Comparison of ENCODE assay signal across 8 mouse cellular contexts in the genomic region with DNA sequence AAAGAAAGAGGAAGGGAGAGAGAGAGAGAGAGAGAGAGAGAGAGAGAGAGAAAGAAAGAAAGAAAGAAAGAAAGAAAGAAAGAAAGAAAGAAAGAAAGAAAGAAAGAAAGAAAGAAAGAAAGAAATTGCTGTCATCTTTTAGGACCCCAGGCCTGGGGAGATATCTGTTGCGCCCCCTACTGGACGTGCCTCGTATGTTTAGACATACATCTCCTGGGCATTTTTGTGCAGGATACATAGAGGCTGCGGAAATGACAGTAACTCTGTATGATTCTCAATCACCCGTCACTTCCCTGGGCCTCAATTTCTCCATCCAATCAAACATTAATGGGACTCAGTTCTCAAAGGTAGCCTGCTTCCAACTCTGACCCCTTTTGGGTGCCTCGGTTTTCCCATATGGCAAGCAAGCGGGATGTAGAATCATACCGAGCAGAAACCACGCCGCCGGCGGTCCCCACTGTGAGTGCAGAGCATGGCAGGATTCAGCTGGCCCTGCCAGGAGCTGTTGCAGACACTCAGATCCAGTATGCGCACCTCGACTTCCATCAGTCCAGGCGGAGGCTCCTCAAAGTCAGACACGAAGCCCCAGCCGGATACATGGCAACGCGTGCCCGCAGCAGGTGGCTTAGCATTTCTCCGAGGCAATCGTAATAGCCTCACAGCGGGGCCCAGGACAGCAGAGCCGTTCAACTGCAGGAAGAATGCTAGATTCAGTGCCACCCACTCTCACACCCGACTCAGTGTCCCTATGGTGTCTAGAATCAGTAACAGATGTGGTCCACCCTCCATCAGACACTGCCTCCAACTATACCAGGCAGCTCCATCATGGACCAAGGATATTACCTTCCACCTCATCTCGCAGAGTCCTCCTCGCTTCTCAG. TPM values are rescaled to one million over a fixed set of nuclear protein-coding genes. Genes with fewer than 3 reads are reported as not detected.
A peak's percentile ranks its signal among the peaks of the same experiment; 100 is the strongest.
DNase-seq lines count a peak whose midpoint lies in the region; ATAC-seq and TF ChIP-seq lines count a peak whose summit lies in the region.

No protein-coding gene starts in this region.

- 41% methylated on average over 27 of the region's 27 CpGs for WGBS in forebrain, postnatal 0 days
- WGBS in forebrain, embryonic 16.5 days: 35% methylated on average over 27 of the region's 27 CpGs
- WGBS in midbrain, embryonic 14.5 days: 37% methylated on average over 27 of the region's 27 CpGs
- WGBS in midbrain, embryonic 15.5 days: 37% methylated on average over 27 of the region's 27 CpGs

- DNase-seq in forebrain, postnatal 0 days: no peak
- peak; percentile 73 for DNase-seq in midbrain, embryonic 14.5 days
- DNase-seq in embryo, embryonic 10.5 days (ENCODE audit: low spot score): peak; percentile 81
- peak; percentile 75 for DNase-seq in testis, postnatal 10 days (ENCODE audit: low spot score)
- DNase-seq in ovary, postnatal 14 days (ENCODE audit: low spot score): no peak

- no peak overlapping the region for H3K9ac ChIP-seq in forebrain, postnatal 0 days
- no peak overlapping the region for H3K9ac ChIP-seq in forebrain, embryonic 16.5 days (replicated peaks; ENCODE audit: low read depth, low read length)
- 0 out of 2 replicates have a peak overlapping the region, but pooled peaks have one; percentile 1 for H3K9ac ChIP-seq in midbrain, embryonic 14.5 days (replicated peaks; ENCODE audit: low read length)
- H3K9ac ChIP-seq in midbrain, embryonic 15.5 days: no peak overlapping the region

- no peak overlapping the region for H3K4me2 ChIP-seq in forebrain, postnatal 0 days (ENCODE audit: low read depth)
- H3K4me2 ChIP-seq in forebrain, embryonic 16.5 days (ENCODE audit: low read length): no peak overlapping the region
- no peak overlapping the region for H3K4me2 ChIP-seq in midbrain, embryonic 14.5 days (ENCODE audit: low read length)
- H3K4me2 ChIP-seq in midbrain, embryonic 15.5 days: no peak overlapping the region

- H3K27ac ChIP-seq in forebrain, postnatal 0 days (ENCODE audit: low read depth, low read length): no peak overlapping the region
- H3K27ac ChIP-seq in forebrain, embryonic 16.5 days (ENCODE audit: low read length): no peak overlapping the region
- no peak overlapping the region for H3K27ac ChIP-seq in midbrain, embryonic 14.5 days (replicated peaks; ENCODE audit: low read depth, low read length)
- H3K27ac ChIP-seq in midbrain, embryonic 15.5 days: no peak overlapping the region

- H3K9me3 ChIP-seq in forebrain, postnatal 0 days (ENCODE audit: low read length): no peaks in the 10 kb centered on the region
- no peaks in the 10 kb centered on the region for H3K9me3 ChIP-seq in forebrain, embryonic 16.5 days (ENCODE audit: control insufficient read depth, low read length)
- H3K9me3 ChIP-seq in midbrain, embryonic 14.5 days (ENCODE audit: control insufficient read depth, low read length): no peaks in the 10 kb centered on the region
- H3K9me3 ChIP-seq in midbrain, embryonic 15.5 days: no peaks in the 10 kb centered on the region

- no peak for ATAC-seq in forebrain, postnatal 0 days
- ATAC-seq in forebrain, embryonic 16.5 days: no peak
- ATAC-seq in midbrain, embryonic 14.5 days (ENCODE audit: low FRiP score, low TSS enrichment): no peak
- ATAC-seq in midbrain, embryonic 15.5 days (replicated peaks): no peak
- no peak for ATAC-seq in erythroid progenitor cell, adult 5-6 weeks (replicated peaks; ENCODE audit: low FRiP score, poor library complexity, severe bottlenecking)

- peak; percentile 50 for TF ChIP-seq CTCF in forebrain, postnatal 0 days (IDR thresholded peaks at IDR 0.05; ENCODE audit: low read depth)

- H3K27me3 ChIP-seq in forebrain, postnatal 0 days (ENCODE audit: insufficient read depth, low read length): no peaks in the 10 kb centered on the region; the same call in 1 of the 2 replicates
- H3K27me3 ChIP-seq in forebrain, embryonic 16.5 days (replicated peaks; ENCODE audit: control insufficient read depth, insufficient read depth, low read length): peaks cover 10% of the 10 kb centered on the region
- peaks cover 20% of the 10 kb centered on the region; the same call in 1 of the 2 replicates for H3K27me3 ChIP-seq in midbrain, embryonic 14.5 days (ENCODE audit: control insufficient read depth, insufficient read depth, low read length)
- peaks cover 18% of the 10 kb centered on the region for H3K27me3 ChIP-seq in midbrain, embryonic 15.5 days (replicated peaks)

- H3K36me3 ChIP-seq in forebrain, postnatal 0 days (ENCODE audit: insufficient read depth): no peaks in the 10 kb centered on the region
- H3K36me3 ChIP-seq in forebrain, embryonic 16.5 days (ENCODE audit: control insufficient read depth, insufficient read depth): no peaks in the 10 kb centered on the region
- no peaks in the 10 kb centered on the region for H3K36me3 ChIP-seq in midbrain, embryonic 14.5 days (ENCODE audit: control insufficient read depth, insufficient read depth, low read length)
- no peaks in the 10 kb centered on the region for H3K36me3 ChIP-seq in midbrain, embryonic 15.5 days (replicated peaks)

- H3K4me3 ChIP-seq in forebrain, postnatal 0 days (ENCODE audit: low read depth, low read length): no peak overlapping the region
- no peak overlapping the region for H3K4me3 ChIP-seq in forebrain, embryonic 16.5 days (replicated peaks; ENCODE audit: low read length)
- no peak overlapping the region for H3K4me3 ChIP-seq in midbrain, embryonic 14.5 days (replicated peaks; ENCODE audit: low read depth, low read length)
- H3K4me3 ChIP-seq in midbrain, embryonic 15.5 days: no peak overlapping the region

- H3K4me1 ChIP-seq in forebrain, postnatal 0 days (ENCODE audit: insufficient read depth): no peaks in the 10 kb centered on the region
- peaks cover 12% of the 10 kb centered on the region for H3K4me1 ChIP-seq in forebrain, embryonic 16.5 days (replicated peaks; ENCODE audit: control insufficient read depth, insufficient read depth, low read length)
- H3K4me1 ChIP-seq in midbrain, embryonic 14.5 days (ENCODE audit: control insufficient read depth, insufficient read depth, low read length): peaks cover 7% of the 10 kb centered on the region; the same call in 1 of the 2 replicates
- peaks cover 10% of the 10 kb centered on the region for H3K4me1 ChIP-seq in midbrain, embryonic 15.5 days

RNA-seq across cellular contexts. Expression of gene Prss57, which starts 6.6 kb away (rescaled TPM):
- 0.31 TPM in 1 of 2 replicates, not detected in the other for total RNA-seq in forebrain, postnatal 0 days (2014; rRNA removed)
- polyA plus RNA-seq in forebrain, postnatal 0 days (2015; fragmentation: Nextera tagmentation; extraction: Ambion mirVana): 0.35 and 0.67 TPM in 2 replicates
- 0.36 and 0.62 TPM in 2 replicates for polyA plus RNA-seq in forebrain, embryonic 16.5 days (2015; fragmentation: Nextera tagmentation; extraction: Ambion mirVana)
- polyA plus RNA-seq in midbrain, embryonic 14.5 days (2014; fragmentation: Nextera tagmentation; extraction: Ambion mirVana): 0.30 TPM in 1 of 2 replicates, not detected in the other
- 0.17 TPM in 1 of 2 replicates, not detected in the other for polyA plus RNA-seq in midbrain, embryonic 15.5 days (2015; fragmentation: Nextera tagmentation; extraction: Ambion mirVana)
- total RNA-seq in erythroid progenitor cell, adult 5-6 weeks (2015; ENCODE audit: low replicate concordance): 25.6 and 44.0 TPM in 2 replicates
- total RNA-seq in erythroid progenitor cell, adult 5-6 weeks (2017; ENCODE audit: low replicate concordance): 1.1 and 6.5 TPM in 2 replicates

RNA-seq across cellular contexts. Expression of gene Fstl3, which starts 7.1 kb away (rescaled TPM):
- total RNA-seq in forebrain, postnatal 0 days (2014; rRNA removed): 2.1 and 4.5 TPM in 2 replicates
- polyA plus RNA-seq in forebrain, postnatal 0 days (2015; fragmentation: Nextera tagmentation; extraction: Ambion mirVana): 1.7 and 2.8 TPM in 2 replicates
- 1.1 and 1.4 TPM in 2 replicates for polyA plus RNA-seq in forebrain, embryonic 16.5 days (2015; fragmentation: Nextera tagmentation; extraction: Ambion mirVana)
- 0.80 and 1.5 TPM in 2 replicates for polyA plus RNA-seq in midbrain, embryonic 14.5 days (2014; fragmentation: Nextera tagmentation; extraction: Ambion mirVana)
- polyA plus RNA-seq in midbrain, embryonic 15.5 days (2015; fragmentation: Nextera tagmentation; extraction: Ambion mirVana): 1.9 and 2.0 TPM in 2 replicates
- total RNA-seq in erythroid progenitor cell, adult 5-6 weeks (2015; ENCODE audit: low replicate concordance): 5.4 TPM in 1 of 2 replicates, not detected in the other
- 0.38 and 1.3 TPM in 2 replicates for total RNA-seq in erythroid progenitor cell, adult 5-6 weeks (2017; ENCODE audit: low replicate concordance)

RNA-seq across cellular contexts. Expression of gene Palm, which starts 9.2 kb away (rescaled TPM):
- 154 and 178 TPM in 2 replicates for total RNA-seq in forebrain, postnatal 0 days (2014; rRNA removed)
- polyA plus RNA-seq in forebrain, postnatal 0 days (2015; fragmentation: Nextera tagmentation; extraction: Ambion mirVana): 351 and 365 TPM in 2 replicates
- 327 and 349 TPM in 2 replicates for polyA plus RNA-seq in forebrain, embryonic 16.5 days (2015; fragmentation: Nextera tagmentation; extraction: Ambion mirVana)
- 270 and 307 TPM in 2 replicates for polyA plus RNA-seq in midbrain, embryonic 14.5 days (2014; fragmentation: Nextera tagmentation; extraction: Ambion mirVana)
- polyA plus RNA-seq in midbrain, embryonic 15.5 days (2015; fragmentation: Nextera tagmentation; extraction: Ambion mirVana): 337 and 348 TPM in 2 replicates
- 8.8 and 16.2 TPM in 2 replicates for total RNA-seq in erythroid progenitor cell, adult 5-6 weeks (2015; ENCODE audit: low replicate concordance)
- 2.0 and 9.2 TPM in 2 replicates for total RNA-seq in erythroid progenitor cell, adult 5-6 weeks (2017; ENCODE audit: low replicate concordance)

RNA-seq across cellular contexts. Expression of gene Rnf126, which starts 17.4 kb away (rescaled TPM):
- total RNA-seq in forebrain, postnatal 0 days (2014; rRNA removed): 54.1 and 88.3 TPM in 2 replicates
- polyA plus RNA-seq in forebrain, postnatal 0 days (2015; fragmentation: Nextera tagmentation; extraction: Ambion mirVana): 131 and 143 TPM in 2 replicates
- 85.8 and 87.2 TPM in 2 replicates for polyA plus RNA-seq in forebrain, embryonic 16.5 days (2015; fragmentation: Nextera tagmentation; extraction: Ambion mirVana)
- 92.8 and 94.6 TPM in 2 replicates for polyA plus RNA-seq in midbrain, embryonic 14.5 days (2014; fragmentation: Nextera tagmentation; extraction: Ambion mirVana)
- 109 and 117 TPM in 2 replicates for polyA plus RNA-seq in midbrain, embryonic 15.5 days (2015; fragmentation: Nextera tagmentation; extraction: Ambion mirVana)
- total RNA-seq in erythroid progenitor cell, adult 5-6 weeks (2015; ENCODE audit: low replicate concordance): 40.0 and 58.7 TPM in 2 replicates
- total RNA-seq in erythroid progenitor cell, adult 5-6 weeks (2017; ENCODE audit: low replicate concordance): 18.3 and 19.4 TPM in 2 replicates

RNA-seq across cellular contexts. Expression of gene Fgf22, which starts 29.3 kb away (rescaled TPM):
- total RNA-seq in forebrain, postnatal 0 days (2014; rRNA removed): 0.62 and 1.0 TPM in 2 replicates
- 0.99 and 1.7 TPM in 2 replicates for polyA plus RNA-seq in forebrain, postnatal 0 days (2015; fragmentation: Nextera tagmentation; extraction: Ambion mirVana)
- 0.25 and 0.73 TPM in 2 replicates for polyA plus RNA-seq in forebrain, embryonic 16.5 days (2015; fragmentation: Nextera tagmentation; extraction: Ambion mirVana)
- 0.87 and 1.0 TPM in 2 replicates for polyA plus RNA-seq in midbrain, embryonic 14.5 days (2014; fragmentation: Nextera tagmentation; extraction: Ambion mirVana)
- 1.4 and 1.6 TPM in 2 replicates for polyA plus RNA-seq in midbrain, embryonic 15.5 days (2015; fragmentation: Nextera tagmentation; extraction: Ambion mirVana)
- total RNA-seq in erythroid progenitor cell, adult 5-6 weeks (2015; ENCODE audit: low replicate concordance): not detected in 2 replicates
- not detected in 2 replicates for total RNA-seq in erythroid progenitor cell, adult 5-6 weeks (2017; ENCODE audit: low replicate concordance)

Comparison
In these comparisons a context has a peak if more than half of its experiments do, and no peak if none do; other contexts are left out.
1. DNase-seq: peak in midbrain, embryonic 14.5 days (single experiment), embryo, embryonic 10.5 days (single experiment) and testis, postnatal 10 days (single experiment); none in forebrain, postnatal 0 days (single experiment) and ovary, postnatal 14 days (single experiment).